Mouse (Mus musculus): ENCODE measurements at regions not wholly inside any gene's neighbourhood (a gene's known extent, or its start where the extent isn't known, plus 50 kb on each side); places are given as distances from the start of the nearest gene placed in this dataset.

- TF ChIP-seq CTCF (IDR thresholded peaks at IDR 0.05; ENCODE audit: low read depth, low read length) (no peak), POLR2A (IDR thresholded peaks at IDR 0.05; ENCODE audit: insufficient read depth, low read length) (no peak), EP300 (IDR thresholded peaks at IDR 0.05; ENCODE audit: insufficient read depth, low read depth, low read length) (no peak)
These were observed 407.4 kb upstream of the Intu start for GRCm38 (mm10) chr3:40123558-40124236.
